Mouse (Mus musculus) gastrocnemius, postnatal 4 days (tissue): ENCODE results near the gene Glis3. TPM values are rescaled to one million over a fixed set of nuclear protein-coding genes. Genes with fewer than 3 reads are reported as not detected.

Experiments used
- DNase-seq, 2 experiments: peaks; one replicate each; pipeline ENCODE4 v3.0.0; 2021 to 2022; ENCODE audit warnings: low spot score in 2 of 2, mixed read lengths in 2 of 2
- total RNA-seq, 2 experiments: library from RNA; stranded (reverse); gene quantifications; 2 replicates each; pipeline ENCODE4 v1.2.3; 2021

Gene Glis3
- total RNA-seq, 2 experiments from 2014 or later, result 3.6 to 4.7 TPM

- no peak for DNase-seq
These were observed 343.0 kb downstream of the Glis3 start for GRCm38 (mm10) chr19:28336651-28337510.

DNA sequence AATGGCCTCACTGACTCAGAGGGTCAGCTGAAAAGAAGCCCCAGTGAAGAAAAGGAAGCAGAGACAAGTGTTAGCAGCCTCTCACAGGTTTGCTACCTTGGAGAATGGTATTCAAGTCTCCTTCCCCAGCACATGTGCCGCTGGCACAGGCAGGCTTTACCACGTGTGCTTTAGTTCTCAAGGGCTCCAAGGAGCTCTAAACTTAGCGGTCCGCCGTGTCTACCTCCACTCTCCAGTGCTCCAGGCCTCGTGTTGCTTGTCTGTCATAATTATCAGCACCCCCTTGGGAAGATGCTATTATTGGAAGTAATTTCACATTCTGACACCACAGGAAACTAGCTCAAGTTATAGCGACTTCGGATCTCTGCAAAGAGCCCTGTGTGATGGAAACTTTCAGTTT, 344.0 kb downstream of the Glis3 start:
- no peak for DNase-seq

GRCm38 (mm10) chr19:28333007-28333766, 346.7 kb downstream of the Glis3 start:
- no peak for DNase-seq

DNA sequence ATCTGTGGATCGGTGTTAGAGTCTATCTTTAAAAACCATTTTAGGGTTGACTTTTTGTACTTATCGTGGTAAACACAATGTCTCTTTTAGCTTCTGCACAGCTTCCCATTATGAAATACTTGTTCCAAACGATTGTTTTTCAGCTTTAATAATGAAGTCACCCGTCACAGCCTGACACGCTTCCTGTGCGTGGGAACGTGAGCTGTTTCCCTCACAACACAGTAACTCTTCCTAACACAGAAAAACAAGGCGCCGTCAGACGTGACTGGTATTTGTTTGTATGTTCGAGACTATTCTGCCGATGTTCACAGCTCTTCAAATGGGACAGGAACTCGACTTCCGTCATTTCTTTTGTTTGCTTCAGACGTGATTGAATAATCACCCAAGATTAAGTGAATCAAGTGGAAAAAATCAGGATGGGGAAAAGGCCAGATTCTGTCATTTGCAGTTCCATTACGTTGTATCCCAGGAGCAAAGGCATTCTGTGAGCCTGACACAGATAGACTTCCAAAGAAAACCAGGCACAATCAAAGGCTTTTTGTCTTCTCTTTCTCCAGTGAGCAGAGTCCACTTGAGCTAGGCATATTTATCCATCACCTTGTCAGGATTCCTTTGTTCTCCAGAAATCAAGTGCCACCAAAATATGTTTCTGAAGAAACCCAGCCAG, 351.3 kb downstream of the Glis3 start:
- no peak for DNase-seq

GRCm38 (mm10) chr19:28327536-28327935, 352.3 kb downstream of the Glis3 start:
- no peak for DNase-seq

- DNase-seq, result no peak
These were observed 373.8 kb downstream of the Glis3 start for GRCm38 (mm10) chr19:28306036-28306435.

DNA sequence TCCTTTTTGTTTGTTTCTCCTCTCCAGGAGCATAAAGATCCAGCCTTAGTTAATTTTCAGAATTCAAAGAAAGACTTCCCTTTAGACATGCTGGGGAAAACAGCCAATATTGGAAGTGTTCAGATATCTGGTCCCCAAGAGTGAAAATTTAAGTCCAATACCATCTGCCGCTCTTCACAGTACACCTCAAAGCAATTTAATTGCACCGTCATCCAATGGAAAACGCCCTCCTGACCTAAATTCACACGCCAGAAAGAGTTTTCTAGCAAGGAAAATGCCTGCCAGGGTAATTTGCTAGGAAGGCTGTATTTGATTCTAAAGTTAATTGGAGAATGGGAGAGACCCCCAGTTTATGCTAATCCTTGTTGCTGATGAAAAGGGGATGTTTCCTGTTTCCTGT, 374.4 kb downstream of the Glis3 start:
- no peak for DNase-seq

DNA sequence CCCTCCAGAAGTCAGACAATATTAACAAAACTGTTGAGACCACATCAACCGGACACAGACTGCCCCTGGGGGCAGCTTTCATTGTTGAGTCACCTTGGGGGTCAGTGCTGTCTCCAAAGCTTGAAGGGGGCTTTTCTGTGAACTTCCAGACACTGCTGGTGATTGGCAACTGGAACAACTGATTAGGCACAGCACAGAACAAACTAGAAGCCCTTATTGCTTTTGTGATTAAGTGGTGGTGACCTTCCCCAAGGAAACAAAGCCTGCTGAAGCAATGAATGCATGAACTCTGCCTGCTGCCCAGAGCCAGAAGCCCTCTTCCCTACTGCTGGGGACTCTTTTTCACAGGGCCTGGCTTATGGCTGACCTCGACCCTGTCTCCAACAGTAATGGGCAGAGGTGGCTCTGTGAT, 377.0 kb downstream of the Glis3 start:
- no peak for DNase-seq

- no peak for DNase-seq
These were observed 379.7 kb downstream of the Glis3 start for GRCm38 (mm10) chr19:28300226-28300625.

DNA sequence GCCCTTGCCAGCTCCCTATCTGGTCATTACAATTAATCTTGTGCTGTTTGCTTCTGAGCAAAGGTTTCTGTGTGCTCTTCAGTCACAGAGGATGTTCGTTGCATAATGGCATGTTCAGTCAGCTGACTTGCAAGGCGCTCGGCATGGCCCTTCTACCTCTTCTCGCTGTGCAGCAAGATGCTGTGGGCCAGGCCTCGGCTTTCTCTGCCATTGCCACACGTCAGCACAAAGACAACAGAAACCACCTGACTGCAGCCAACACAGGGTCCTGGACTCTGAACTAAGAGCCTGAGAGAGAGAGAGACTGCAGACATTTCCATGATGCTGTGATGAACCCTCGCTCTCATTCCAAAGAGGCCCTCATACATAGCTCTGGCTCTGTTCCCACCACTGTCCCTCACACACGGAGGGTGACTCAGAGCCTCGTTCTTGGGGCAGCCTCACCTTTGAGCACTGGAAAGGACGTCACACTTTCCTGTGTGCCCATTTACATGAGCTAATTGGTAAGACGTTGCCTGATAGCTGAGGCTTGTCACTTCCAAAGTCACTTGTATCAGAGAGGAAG, 380.6 kb downstream of the Glis3 start:
- no peak for DNase-seq

- DNase-seq, result no peak
These were observed 381.2 kb downstream of the Glis3 start for GRCm38 (mm10) chr19:28298669-28299068.

DNA sequence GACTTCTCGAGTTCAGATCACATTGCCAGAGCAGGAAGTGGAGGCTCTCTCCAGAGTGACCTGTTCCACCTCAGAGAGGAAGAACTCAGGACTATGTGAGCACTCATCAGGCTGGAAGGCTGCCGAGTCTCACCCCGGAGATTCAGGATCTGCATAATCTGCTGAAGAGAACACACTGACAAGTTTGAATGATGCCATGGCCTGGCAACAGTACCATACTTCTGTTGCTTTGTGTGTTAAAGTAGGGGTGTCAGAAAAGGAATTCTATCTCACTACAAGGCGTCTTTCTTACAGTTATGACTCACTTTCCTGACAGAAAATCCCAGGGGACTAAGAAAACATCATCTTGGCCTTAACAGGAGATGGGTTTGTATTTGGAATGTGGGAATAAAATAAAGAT, 388.3 kb downstream of the Glis3 start:
- DNase-seq, result no peak

DNA sequence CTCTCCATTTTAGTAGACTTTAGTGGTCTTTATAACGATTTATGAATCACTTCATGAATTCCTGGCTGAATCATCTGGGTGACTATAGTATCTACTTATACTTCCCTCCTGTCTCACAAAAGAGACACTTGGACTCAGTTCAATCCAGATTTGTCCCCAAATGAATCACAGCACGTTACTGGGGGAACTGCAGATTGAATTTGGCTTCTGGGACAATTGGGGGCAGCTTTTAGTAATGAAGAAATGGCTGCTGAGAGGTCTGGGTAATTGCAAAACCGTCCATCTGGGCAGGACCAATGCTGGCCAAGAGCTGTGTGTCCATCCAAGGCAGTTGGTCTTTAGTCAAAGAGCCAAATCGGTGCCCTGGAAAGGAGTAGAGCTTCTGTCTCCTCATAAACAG, 390.4 kb downstream of the Glis3 start:
- DNase-seq, result no peak

- DNase-seq, result no peak
These were observed 392.4 kb downstream of the Glis3 start for GRCm38 (mm10) chr19:28287431-28287830.

DNA sequence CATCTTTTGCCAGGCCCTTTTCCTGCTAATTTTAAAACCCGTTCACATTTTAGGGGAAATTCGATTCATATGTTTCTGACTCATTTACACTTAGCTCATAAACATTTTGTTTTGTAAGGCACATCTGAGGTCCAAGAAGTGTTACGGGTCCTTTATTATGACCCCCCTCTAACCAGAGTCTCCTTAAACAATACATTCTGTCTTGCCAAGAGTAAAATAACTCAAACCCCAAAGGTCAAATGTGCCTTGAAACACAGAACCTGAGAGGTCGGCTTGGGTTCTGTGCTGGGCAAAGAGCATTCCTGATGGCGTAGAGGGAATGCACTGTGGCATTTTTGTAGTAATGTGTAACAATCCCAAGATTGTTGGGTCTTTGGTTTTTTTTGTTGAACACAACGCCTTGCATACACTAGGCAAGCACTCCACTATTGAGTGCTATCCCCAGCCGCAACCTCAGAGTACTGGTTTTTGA, 395.7 kb downstream of the Glis3 start:
- DNase-seq, result no peak

DNA sequence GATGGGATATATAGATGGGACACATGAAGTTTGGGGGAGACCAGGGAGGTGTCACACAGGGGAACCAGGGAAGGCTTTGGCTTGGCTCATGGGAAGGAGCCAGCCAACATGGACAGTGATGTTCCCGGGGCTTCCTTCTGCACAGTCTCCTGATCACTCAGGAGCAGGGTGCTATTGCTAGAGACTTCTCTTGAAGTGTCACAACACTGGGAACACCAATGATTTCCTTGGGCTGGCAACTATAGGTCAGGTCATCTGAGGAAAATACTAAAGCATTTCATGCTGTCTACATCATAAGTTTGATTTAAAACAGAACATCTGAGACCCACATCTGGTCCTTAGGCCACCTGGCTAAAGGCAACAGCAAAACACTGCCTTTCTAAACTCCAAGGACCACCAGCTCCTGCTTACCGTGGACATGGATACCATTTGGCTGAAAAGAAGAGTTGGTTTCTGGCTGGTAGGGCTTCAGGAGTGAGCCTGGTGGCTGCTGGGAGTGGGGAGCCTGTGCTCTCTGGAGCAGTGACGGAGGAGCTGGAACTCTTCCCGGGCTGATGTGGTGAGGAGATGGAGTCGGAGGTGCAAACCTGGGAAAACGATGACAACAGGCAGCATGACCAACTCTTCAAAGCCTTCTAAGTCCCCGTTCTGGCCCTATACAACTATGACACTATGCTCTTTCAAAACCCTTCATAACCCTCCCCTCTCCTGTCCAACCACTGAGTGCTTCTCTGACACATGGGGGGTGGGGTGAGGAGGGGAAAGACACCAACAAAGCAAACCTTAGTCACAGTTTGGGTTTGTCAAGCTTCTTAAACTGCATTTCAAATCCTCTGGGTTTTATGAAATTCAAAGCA, 396.4 kb downstream of the Glis3 start:
- DNase-seq, result no peak

GRCm38 (mm10) chr19:28281405-28281804, 398.5 kb downstream of the Glis3 start:
- no peak for DNase-seq

- DNase-seq, result no peak
These were observed 402.8 kb downstream of the Glis3 start for GRCm38 (mm10) chr19:28277104-28277503.

DNA sequence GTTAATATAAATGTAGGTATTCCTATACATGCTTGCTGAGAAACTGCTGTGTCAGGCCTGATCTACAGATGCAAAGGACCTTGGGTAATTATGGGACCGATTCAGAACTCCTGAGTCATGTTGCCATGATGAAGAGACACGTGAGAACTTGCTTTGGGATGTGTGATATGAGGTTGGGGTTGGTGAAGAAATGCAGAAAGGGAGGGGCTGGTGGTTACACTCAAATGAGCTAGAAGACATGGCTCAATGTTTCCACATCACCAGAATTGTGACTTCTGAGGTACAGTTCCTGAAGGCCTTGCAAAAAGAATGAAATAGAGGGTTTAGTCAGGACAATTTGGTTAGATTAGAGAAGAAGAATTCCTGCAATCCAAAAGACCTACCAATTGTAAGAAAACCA, 405.4 kb downstream of the Glis3 start:
- no peak for DNase-seq

DNA sequence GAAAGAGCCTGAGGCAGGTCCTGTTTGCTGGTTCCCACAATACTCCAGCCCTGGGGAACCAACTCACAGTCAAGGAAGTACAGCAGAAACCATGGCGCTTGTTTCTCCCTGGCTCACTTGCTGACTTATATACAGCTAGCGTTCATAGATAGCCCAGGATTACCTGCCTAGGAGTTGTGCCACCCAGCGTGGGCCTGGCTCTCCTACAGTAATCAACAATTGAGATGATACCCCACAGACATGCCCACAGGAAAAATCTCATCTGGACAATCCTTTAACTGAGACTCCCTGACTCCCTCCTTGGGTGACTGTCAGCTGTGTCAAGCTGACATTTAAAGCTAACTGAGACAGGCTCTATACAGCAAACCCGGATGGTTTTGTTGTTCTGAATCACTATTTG, 405.9 kb downstream of the Glis3 start:
- DNase-seq, result no peak
